Mouse (Mus musculus) adrenal gland, adult 8-10 months (tissue): Measurements from ENCODE around the gene Etv6. TPM values are rescaled to one million over a fixed set of nuclear protein-coding genes. Genes with fewer than 3 reads are reported as not detected.
A peak's percentile ranks its signal among the peaks of the same experiment; 100 is the strongest.

Source experiments
- DNase-seq: peaks from one replicate; pipeline ENCODE4 v3.0.0; 2022
- total RNA-seq, 4 experiments: library from RNA; stranded (reverse); gene quantifications; 2 replicates each; pipeline ENCODE4 v1.2.4; 2022

Gene Etv6
- total RNA-seq, 4 experiments from 2014 or later: 40.4 to 49.6 (median 43.5) TPM

DNA sequence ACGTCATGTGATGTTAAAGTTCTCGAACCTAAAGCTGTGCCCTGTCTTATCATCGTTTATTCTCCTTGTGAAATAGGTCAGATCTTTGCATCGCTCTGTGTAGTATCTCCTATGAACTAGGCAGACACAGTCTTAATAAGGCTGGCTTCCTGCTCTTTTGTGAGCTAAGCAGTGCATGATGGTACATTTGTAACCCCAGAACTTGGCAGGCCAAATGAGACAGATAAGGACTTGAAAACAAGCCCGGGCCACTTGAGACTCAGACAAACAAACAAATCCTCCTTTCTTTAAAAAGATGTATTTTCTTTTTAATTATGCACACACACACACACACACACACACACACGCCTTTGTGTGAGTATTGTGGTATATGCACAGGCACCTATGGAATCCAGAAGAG, 42.5 kb downstream of the Etv6 start:
- DNase-seq: no peak

DNA sequence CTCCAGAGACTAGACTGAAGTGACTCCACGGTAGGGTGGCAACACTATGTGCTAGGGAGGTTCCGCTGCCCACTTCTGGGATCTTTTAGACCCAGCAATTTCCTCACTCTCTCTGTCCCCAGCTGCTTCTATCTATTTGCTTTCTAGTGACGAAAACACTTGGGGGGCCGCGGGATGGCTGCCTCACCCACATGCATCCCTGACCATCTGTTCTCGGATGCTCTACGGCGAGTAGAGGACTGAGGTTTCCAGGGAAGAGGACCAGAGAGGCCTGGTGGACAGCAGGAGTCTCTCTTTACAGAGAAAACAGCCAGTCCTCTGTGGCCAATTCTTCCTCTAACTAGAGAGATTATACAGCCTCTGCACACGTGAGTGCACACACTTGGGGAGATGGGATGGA, 43.6 kb downstream of the Etv6 start:
- no peak for DNase-seq

- no peak for DNase-seq
These were observed 44.1 kb downstream of the Etv6 start for GRCm38 (mm10) chr6:134079563-134079962.

DNA sequence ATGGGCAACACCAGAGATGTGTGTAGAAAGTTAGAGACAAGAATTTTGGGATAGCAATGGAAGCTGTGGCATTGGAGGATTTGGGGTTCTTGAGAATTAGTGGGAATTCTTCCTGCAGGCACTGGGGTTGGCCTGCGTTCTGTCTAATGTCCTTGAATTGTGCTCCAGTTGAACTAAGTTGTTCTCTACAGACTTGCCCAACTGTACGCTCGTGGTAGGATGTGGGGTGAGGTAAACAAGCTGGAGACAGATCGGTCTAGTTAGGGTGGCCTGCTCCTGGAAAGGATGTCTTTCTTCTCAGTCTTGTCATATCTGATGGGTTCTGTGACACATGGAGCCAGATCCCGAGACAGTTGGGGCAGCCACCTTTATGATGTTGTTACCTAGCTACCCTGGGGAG, 45.4 kb downstream of the Etv6 start:
- DNase-seq: no peak

DNA sequence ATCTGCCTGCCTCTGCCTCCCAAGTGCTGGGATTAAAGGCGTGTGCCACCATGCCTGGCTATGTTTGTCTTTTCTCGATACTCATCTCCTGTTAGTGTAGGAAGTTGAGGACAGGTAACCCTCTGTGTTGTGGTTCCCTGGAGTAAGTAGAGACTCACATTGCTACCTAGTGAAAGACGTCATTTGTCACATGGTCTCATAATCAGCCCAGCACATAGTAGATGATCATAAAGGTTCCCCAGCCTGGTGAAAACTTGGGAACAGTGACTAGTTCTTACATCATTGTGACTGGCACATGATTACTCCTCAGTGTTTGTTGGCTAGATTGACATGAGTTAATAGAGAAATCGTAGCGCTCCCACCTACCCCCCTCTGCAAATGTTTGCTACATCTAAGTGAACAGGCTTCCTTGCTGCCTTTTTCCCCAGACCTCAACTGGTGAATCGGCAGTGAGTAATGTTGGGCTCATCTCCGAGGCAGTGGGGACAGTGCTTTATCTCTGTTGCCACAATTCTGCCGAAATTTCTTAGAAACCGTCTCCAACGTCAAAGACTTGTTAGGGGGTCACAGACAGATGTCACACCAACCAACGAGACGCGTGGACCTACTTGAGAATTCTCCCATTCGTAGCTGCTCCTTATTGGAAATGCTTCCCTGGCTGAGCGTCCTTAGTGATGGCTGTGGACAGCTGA, 46.9 kb downstream of the Etv6 start:
- no peak for DNase-seq

- DNase-seq: no peak
These were observed 47.9 kb downstream of the Etv6 start for GRCm38 (mm10) chr6:134083428-134083827.

GRCm38 (mm10) chr6:134086351-134086750, 50.9 kb downstream of the Etv6 start:
- DNase-seq: no peak

DNA sequence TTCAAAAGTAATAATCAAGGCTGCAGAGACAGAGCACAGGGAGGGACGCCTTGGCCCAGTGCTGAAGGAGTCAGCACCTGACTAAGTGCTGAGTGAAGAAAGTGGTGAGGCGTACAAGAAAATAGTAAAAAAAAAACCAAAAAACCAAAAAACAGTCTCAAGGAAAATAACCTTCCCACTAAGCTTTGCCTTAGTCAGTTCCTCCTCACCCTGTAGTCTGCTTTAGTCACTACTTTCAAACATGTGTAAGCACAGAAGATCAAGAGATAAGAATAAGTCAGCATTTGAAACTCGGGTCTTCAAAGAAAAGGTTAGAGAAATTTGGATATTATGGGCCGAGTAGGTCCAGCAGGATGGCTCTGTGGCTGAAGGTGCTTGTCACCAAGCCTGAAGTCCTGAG, 52.2 kb downstream of the Etv6 start:
- DNase-seq: no peak

DNA sequence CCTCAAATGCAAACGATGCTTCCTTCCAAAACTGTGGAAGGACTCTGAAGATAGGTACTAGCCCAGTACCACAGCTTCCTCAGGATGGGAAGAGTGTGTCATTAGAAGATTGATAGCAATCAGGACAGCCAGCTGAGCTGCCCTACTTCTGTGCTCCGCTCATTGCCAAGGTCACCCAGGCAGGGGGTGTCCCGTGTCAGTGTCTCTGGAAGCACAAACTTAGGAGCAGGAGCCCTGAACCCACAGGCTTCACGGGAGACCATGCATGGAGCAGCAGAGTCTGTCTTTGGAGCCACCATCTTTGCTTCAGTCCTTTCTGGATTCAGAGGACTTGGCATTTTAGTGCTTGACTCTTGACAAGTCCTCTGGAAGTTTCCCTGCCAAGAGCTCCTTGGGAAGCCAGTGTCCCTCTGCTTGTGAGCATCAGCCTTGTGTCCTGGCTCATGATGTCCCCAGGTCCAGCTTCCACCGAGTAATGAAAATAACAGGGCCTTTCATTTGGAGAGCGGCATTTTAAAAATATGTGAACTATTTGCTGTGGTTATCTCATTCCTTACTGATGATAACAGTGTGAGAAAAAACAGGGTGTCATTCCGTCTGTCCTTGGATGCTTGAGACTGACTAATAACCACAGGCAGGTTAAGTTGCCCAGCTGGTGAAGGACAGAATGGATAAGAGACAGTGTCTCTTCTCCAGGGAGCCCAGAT, 54.3 kb downstream of the Etv6 start:
- DNase-seq: peak; percentile 51

- no peak for DNase-seq
These were observed 54.8 kb downstream of the Etv6 start for GRCm38 (mm10) chr6:134090378-134090692.

DNA sequence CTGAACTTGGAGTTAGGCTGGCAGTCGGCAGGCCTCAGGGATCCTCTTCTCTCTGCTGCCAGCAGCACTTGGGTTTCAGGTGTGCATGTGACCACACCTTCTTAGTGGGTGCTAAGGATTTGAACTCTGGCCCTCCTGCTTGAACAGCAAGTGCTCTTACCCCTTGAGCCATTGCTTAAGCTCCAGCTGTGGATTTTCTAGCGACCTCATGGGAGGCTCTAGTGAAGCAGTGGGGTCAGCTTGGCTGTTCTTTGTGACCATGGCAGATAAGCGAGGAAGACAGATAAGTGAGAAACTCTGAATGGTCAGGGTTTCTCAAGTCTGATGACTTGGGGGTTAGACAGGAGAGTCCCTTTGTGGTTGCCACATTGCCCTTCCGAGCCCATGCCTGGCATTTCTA, 55.4 kb downstream of the Etv6 start:
- no peak for DNase-seq

GRCm38 (mm10) chr6:134091398-134091801, 55.9 kb downstream of the Etv6 start:
- DNase-seq: no peak

DNA sequence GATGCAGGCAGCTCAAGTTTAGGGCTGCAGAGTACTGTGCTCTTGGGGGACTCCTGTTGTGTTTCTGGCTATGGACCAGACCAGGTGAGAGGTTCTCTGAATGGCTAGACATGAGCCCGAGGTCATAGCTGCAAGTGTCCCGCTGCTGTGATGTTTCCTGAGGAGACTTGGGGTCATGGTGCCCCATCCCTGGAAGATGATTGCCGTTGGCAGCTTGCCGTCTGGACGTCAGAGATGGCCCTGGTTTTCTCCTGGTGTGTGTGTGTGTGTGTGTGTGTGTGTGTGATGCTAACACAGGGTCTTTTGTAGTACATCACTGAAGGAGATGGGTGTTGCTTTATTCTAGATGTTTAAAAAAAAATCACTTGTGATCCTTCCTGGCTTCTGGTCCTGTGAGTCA, 58.6 kb downstream of the Etv6 start:
- no peak for DNase-seq

DNA sequence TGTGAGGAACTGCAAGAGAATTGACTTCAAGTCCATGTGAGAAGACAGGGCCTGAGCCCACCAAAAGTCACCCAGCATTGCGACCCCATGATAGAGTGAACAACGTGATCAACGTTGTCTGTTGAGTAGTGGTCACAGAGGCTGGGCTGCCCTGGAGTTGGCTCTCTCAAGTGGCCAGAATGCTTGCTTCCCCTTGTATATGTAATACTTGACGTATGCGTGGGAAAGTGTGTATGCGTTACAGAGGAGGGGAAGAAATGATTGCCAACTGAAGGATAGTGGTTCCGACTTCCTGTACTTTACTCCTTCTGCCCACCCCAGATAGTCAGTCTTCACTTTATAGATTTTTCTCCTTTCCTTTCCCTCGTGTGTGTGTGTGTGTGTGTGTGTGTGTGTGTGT, 59.1 kb downstream of the Etv6 start:
- DNase-seq: no peak

GRCm38 (mm10) chr6:134095582-134095981, 60.1 kb downstream of the Etv6 start:
- DNase-seq: no peak

GRCm38 (mm10) chr6:134099976-134100743, 64.7 kb downstream of the Etv6 start:
- peak; percentile 45 for DNase-seq

DNA sequence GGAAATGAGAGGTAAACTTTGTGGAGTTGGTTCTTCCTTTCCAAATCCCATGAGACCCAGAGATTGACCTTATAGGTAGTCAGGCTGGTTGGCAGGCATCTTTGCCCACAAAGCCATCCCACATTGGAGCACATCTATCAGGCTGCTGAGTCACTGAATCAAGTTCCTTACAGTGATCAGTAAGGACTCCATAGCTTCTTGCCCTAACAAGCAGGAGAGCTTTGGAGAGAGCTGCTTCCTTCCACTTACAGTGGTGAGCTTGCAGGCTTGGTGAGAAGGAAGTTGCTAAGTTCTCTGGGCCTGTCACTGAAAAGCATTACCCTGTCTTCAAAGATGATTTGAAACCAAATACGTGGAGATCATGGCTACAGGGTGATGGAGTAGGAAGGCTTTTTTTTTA, 66.9 kb downstream of the Etv6 start:
- no peak for DNase-seq

DNA sequence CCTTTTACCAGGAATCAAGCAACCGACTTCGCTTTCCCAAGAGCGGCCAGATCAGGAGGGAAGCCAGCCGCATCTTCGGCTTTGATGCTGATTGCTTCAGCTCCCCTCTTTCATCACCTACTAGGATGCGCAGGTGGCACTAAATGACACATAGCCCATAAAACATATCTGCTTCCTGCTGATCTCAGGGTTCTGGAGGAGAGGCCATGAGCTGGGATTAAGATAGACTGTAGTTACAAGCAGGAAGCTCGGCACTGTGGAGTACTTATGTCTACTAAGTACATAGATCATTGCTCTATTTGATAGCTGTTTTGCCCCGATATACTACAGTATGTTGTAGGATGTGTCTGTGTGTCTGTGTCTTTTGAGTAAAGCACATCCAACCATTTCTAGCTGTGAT, 68.0 kb downstream of the Etv6 start:
- DNase-seq: no peak

DNA sequence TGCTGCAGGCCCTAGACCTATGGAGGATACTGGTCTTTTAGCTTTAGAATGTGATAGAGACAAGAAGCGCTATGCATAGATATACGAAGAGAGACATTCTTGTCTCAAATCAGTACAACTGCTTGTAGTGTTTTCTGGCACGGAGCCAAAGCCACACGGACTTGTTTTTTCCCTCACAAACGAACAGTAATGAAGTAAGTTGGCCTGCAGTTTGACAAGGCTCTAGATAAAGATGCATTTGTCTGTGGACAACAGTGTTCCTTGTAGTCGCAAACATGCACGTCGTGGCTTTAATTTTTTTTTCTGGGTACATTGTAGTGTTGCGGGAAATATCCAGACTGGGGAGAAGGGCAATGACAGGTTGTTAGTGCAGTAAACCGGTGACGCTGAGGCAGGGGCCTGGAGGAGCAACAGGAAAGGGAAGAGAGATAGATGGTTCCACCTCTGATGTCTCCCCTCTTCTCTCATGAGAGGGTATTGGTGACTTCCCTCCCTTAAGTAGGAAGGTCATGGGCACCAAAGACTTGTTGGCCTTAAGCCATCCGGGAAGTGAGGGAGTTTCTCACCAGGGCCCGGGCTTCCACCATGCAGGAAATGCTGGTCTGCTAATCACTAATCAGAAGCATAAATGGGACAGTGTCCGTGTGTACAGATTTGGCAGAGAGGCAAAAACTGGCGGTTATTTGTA, 70.2 kb downstream of the Etv6 start:
- no peak for DNase-seq

DNA sequence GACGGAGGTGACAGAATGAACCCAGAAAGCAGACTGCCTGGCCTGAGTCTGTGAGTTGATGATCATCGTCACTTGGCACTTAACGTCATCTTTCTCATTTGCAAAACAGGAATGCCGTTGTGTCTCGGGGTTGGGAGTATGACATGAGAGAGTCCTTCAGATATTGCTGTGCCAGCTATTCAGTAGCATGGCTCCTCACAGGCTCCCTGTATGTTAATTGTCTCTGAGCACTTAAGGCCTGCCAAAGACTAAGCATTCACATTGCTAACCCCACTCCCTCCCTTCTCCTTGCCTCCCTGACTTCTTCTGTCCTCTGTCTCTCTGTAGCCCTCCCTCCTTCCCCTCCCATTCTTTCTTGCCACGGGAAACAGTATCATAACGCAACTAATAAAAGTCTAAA, 72.2 kb downstream of the Etv6 start:
- no peak for DNase-seq

- no peak for DNase-seq
These were observed 74.2 kb downstream of the Etv6 start for GRCm38 (mm10) chr6:134109675-134110074.

DNA sequence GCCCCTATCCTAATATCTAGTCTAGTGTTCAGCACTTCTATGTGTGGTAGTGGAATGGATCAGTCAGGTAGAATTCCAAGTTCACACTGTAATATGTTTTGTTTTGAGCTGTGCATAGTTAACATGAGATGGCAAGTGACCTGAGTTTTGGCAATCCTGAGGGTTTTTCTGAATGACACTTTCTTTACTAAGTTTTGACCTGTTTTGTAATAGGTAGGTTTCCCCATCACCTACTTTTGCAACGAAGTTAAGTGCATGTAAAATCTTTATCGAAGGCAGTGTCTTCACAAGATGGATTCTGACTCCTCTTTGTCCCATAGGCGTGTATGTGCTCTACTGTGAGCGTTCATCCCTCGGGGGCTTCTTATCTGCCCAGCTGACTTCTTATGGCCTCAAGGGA, 74.7 kb downstream of the Etv6 start:
- no peak for DNase-seq

DNA sequence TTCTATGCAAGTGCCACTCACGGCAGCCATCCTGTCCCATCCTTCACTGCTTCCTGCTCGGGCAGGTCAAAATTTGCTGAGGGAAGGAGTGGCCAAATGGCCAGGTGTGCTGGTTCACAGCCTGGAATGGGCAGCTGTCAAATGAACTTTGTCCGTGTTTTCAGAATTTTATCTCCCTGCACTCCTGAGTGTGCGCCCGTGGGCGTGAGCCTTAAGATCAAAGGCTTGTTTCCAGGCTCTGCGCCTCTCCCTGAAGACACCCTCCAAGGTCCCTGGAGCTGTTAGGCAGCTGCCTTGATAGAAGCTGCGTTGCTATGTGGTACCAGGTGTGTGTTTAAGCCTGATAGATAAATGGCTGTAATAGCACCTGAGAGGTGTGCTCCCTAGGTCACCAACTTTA, 76.1 kb downstream of the Etv6 start:
- DNase-seq: no peak
